Mouse (Mus musculus): ENCODE results near the gene Gpr150. TPM values are rescaled to one million over a fixed set of nuclear protein-coding genes. Genes with fewer than 3 reads are reported as not detected.
A peak's percentile ranks its signal among the peaks of the same experiment; 100 is the strongest.

Gene Gpr150
- polyA plus RNA-seq, 1 experiment, result not detected

GRCm38 (mm10) chr13:76021782-76022181 is 35.0 kb downstream of the Gpr150 start:
- no peak for TF ChIP-seq POLR2A (IDR thresholded peaks at IDR 0.05; ENCODE audit: borderline replicate concordance, control insufficient read depth, low read depth, low read length)
- no peak for TF ChIP-seq CTCF (IDR thresholded peaks at IDR 0.05; ENCODE audit: control insufficient read depth, insufficient read depth, low read length)
- no peak overlapping the region for H3K27ac ChIP-seq (ENCODE audit: control insufficient read depth, insufficient read depth, low read depth, low read length, poor library complexity)
- H3K4me3 ChIP-seq (replicated peaks; ENCODE audit: control insufficient read depth, low read depth, low read length), result no peak overlapping the region
- WGBS, result 56% methylated on average over 2 of the region's 2 CpGs
- H3K4me1 ChIP-seq (ENCODE audit: control insufficient read depth, insufficient read depth, low read length), result no peaks in the 10 kb centered on the region; the same call in 1 of the 2 replicates

- no peaks in the 10 kb centered on the region; the same call in 1 of the 2 replicates for H3K4me1 ChIP-seq (ENCODE audit: control insufficient read depth, insufficient read depth, low read length)
- peak overlapping the region; percentile 77 for H3K4me3 ChIP-seq (replicated peaks; ENCODE audit: control insufficient read depth, low read depth, low read length)
- 8% methylated on average over 5 of the region's 5 CpGs for WGBS
- H3K27ac ChIP-seq (ENCODE audit: control insufficient read depth, insufficient read depth, low read depth, low read length, poor library complexity), result peak overlapping the region; percentile 83
- TF ChIP-seq POLR2A (IDR thresholded peaks at IDR 0.05; ENCODE audit: borderline replicate concordance, control insufficient read depth, low read depth, low read length) (no peak), CTCF (IDR thresholded peaks at IDR 0.05; ENCODE audit: control insufficient read depth, insufficient read depth, low read length) (no peak)
Measured at GRCm38 (mm10) chr13:76018844-76019400, 37.9 kb downstream of the Gpr150 start.

GRCm38 (mm10) chr13:76017974-76018843 is 38.6 kb downstream of the Gpr150 start, which contains the start of gene Rfesd:
TSS of gene Rfesd (minus strand) at chr13:76018719.
- peak within 1 kb of the TSS; percentile 77 for H3K4me3 ChIP-seq (replicated peaks; ENCODE audit: control insufficient read depth, low read depth, low read length)
- TF ChIP-seq POLR2A (IDR thresholded peaks at IDR 0.05; ENCODE audit: borderline replicate concordance, control insufficient read depth, low read depth, low read length) (peak; percentile 86), CTCF (IDR thresholded peaks at IDR 0.05; ENCODE audit: control insufficient read depth, insufficient read depth, low read length) (no peak)
- no peaks in the 10 kb centered on the region; the same call in 1 of the 2 replicates for H3K4me1 ChIP-seq (ENCODE audit: control insufficient read depth, insufficient read depth, low read length)
- WGBS, result under 1% methylated on average over 50 of the region's 50 CpGs
- H3K27ac ChIP-seq (ENCODE audit: control insufficient read depth, insufficient read depth, low read depth, low read length, poor library complexity), result peak within 1 kb of the TSS; percentile 83

GRCm38 (mm10) chr13:76017465-76017864 is 39.3 kb downstream of the Gpr150 start:
- Histone ChIP-seq H3K27ac (ENCODE audit: control insufficient read depth, insufficient read depth, low read depth, low read length, poor library complexity) (no peak overlapping the region), H3K4me3 (replicated peaks; ENCODE audit: control insufficient read depth, low read depth, low read length) (no peak overlapping the region), H3K4me1 (ENCODE audit: control insufficient read depth, insufficient read depth, low read length) (no peaks in the 10 kb centered on the region; the same call in 1 of the 2 replicates)
- WGBS, result 32% methylated on average over 4 of the region's 4 CpGs
- TF ChIP-seq CTCF (IDR thresholded peaks at IDR 0.05; ENCODE audit: control insufficient read depth, insufficient read depth, low read length), result no peak
- TF ChIP-seq POLR2A (IDR thresholded peaks at IDR 0.05; ENCODE audit: borderline replicate concordance, control insufficient read depth, low read depth, low read length), result no peak

GRCm38 (mm10) chr13:76014511-76014910 is 42.3 kb downstream of the Gpr150 start:
- WGBS, result 41% methylated on average over 2 of the region's 2 CpGs
- no peak overlapping the region for H3K4me3 ChIP-seq (replicated peaks; ENCODE audit: control insufficient read depth, low read depth, low read length)
- no peaks in the 10 kb centered on the region; the same call in 1 of the 2 replicates for H3K4me1 ChIP-seq (ENCODE audit: control insufficient read depth, insufficient read depth, low read length)
- no peak overlapping the region for H3K27ac ChIP-seq (ENCODE audit: control insufficient read depth, insufficient read depth, low read depth, low read length, poor library complexity)
- TF ChIP-seq POLR2A (IDR thresholded peaks at IDR 0.05; ENCODE audit: borderline replicate concordance, control insufficient read depth, low read depth, low read length) (no peak), CTCF (IDR thresholded peaks at IDR 0.05; ENCODE audit: control insufficient read depth, insufficient read depth, low read length) (no peak)

Other genes starting within 250 kb of the Gpr150 start
- 27.7 and 64.5 TPM in 2 replicates for gene Glrx, start 217.1 kb downstream of the Gpr150 start, polyA plus RNA-seq (2011; ENCODE audit: insufficient read depth, insufficient read length, low replicate concordance, missing spikeins)
- gene Rhobtb3, start 113.1 kb downstream of the Gpr150 start, polyA plus RNA-seq (2011; ENCODE audit: insufficient read depth, insufficient read length, low replicate concordance, missing spikeins), result 2.3 and 11.0 TPM in 2 replicates
- not detected in 2 replicates for gene Spata9, start 89.8 kb downstream of the Gpr150 start, polyA plus RNA-seq (2011; ENCODE audit: insufficient read depth, insufficient read length, low replicate concordance, missing spikeins)
- gene Rfesd, start 38.3 kb downstream of the Gpr150 start, polyA plus RNA-seq (2011; ENCODE audit: insufficient read depth, insufficient read length, low replicate concordance, missing spikeins), result 43.4 and 55.3 TPM in 2 replicates
- 0.82 and 2.4 TPM in 2 replicates for gene Arsk, start 41.7 kb upstream of the Gpr150 start, polyA plus RNA-seq (2011; ENCODE audit: insufficient read depth, insufficient read length, low replicate concordance, missing spikeins)
- gene Ttc37, start 41.7 kb upstream of the Gpr150 start, polyA plus RNA-seq (2011; ENCODE audit: insufficient read depth, insufficient read length, low replicate concordance, missing spikeins), result 3.3 and 10.3 TPM in 2 replicates
- gene Fam81b, start 248.1 kb upstream of the Gpr150 start, polyA plus RNA-seq (2011; ENCODE audit: insufficient read depth, insufficient read length, low replicate concordance, missing spikeins), result not detected in 2 replicates